Mouse (Mus musculus): ENCODE measurements around the gene Gm20509. TPM values are rescaled to one million over a fixed set of nuclear protein-coding genes. Genes with fewer than 3 reads are reported as not detected.

The Gm20509 gene
- polyA plus RNA-seq, 1 experiment from 2014 or later, result not detected

DNA sequence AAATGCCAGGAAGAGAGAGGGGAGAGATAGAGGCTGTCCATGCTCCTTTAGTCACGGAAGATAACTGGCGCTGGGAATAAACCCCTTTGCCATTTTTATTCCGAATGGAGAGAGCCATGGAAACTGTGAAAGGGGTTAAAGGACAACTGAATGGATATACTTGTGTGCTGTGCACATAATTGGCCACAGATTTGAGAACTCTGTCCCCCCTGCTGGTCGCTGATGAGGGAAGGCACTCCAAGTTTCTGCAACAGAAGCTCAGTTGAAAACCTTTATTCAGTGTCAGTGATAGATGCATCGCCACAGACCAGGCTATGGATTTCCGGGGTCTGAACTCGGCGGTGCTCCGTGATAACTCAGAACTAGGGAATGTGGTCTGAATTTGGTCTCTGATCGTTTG is 12.1 kb upstream of the Gm20509 start:
- no peaks in the 10 kb centered on the region for H3K27me3 ChIP-seq (ENCODE audit: control insufficient read depth, insufficient read depth, low read depth, low read length)

DNA sequence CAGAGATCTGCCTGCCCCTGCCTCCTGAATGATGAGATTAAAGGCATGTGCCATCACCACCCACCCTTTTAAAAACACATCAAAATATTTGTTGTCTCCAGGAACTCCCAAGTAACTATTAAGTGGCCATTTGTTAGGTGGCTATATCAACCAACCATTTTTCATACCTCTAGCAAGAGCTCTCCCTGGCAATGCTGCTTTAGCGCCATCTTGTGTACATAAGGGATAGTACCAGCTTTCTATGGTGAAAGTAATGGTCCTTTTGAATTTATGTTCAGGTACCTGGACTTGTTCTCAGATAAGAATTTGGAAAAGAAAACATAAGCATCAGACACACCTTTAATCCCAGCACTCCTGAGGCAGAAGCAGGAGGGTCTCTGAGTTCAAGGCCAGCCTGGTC is 10.5 kb upstream of the Gm20509 start:
- no peak for ATAC-seq (ENCODE audit: low read depth)
- H3K9me3 ChIP-seq (ENCODE audit: control insufficient read depth, low read length), result no peaks in the 10 kb centered on the region
- no peak overlapping the region for H3K27ac ChIP-seq (ENCODE audit: low read length)
- no peaks in the 10 kb centered on the region for H3K36me3 ChIP-seq (ENCODE audit: control insufficient read depth, insufficient read depth, low read length)
- WGBS, result 0% methylated on average over 1 of the region's 1 CpGs
- no peaks in the 10 kb centered on the region; the same call in 1 of the 2 replicates for H3K27me3 ChIP-seq (ENCODE audit: control insufficient read depth, insufficient read depth, low read depth, low read length)
- no peak overlapping the region for H3K9ac ChIP-seq (ENCODE audit: low read length)
- H3K4me1 ChIP-seq (replicated peaks; ENCODE audit: control insufficient read depth, insufficient read depth, low read length), result peaks cover 11% of the 10 kb centered on the region; the same call in 1 of the 2 replicates
- no peak overlapping the region for H3K4me3 ChIP-seq (ENCODE audit: low read length)
- H3K4me2 ChIP-seq (ENCODE audit: low read depth, low read length), result no peak overlapping the region

More for the DNA sequence above, 12.1 kb upstream of the Gm20509 start:
- Histone ChIP-seq H3K36me3 (ENCODE audit: control insufficient read depth, insufficient read depth, low read length) (no peaks in the 10 kb centered on the region), H3K9ac (ENCODE audit: low read length) (no peak overlapping the region), H3K4me2 (ENCODE audit: low read depth, low read length) (0 out of 2 replicates have a peak overlapping the region, but pooled peaks have one; percentile 31), H3K27ac (ENCODE audit: low read length) (peak overlapping the region; percentile 86), H3K4me1 (replicated peaks; ENCODE audit: control insufficient read depth, insufficient read depth, low read length) (peaks cover 11% of the 10 kb centered on the region; the same call in 1 of the 2 replicates), H3K9me3 (ENCODE audit: control insufficient read depth, low read length) (no peaks in the 10 kb centered on the region), H3K4me3 (ENCODE audit: low read length) (no peak overlapping the region)
- ATAC-seq (ENCODE audit: low read depth), result no peak
- WGBS, result 78% methylated on average over 10 of the region's 10 CpGs

- Histone ChIP-seq H3K4me2 (ENCODE audit: low read depth, low read length) (peak overlapping the region; percentile 36), H3K27me3 (ENCODE audit: control insufficient read depth, insufficient read depth, low read depth, low read length) (no peaks in the 10 kb centered on the region; the same call in 1 of the 2 replicates), H3K36me3 (ENCODE audit: control insufficient read depth, insufficient read depth, low read length) (no peaks in the 10 kb centered on the region), H3K9ac (ENCODE audit: low read length) (no peak overlapping the region), H3K4me1 (replicated peaks; ENCODE audit: control insufficient read depth, insufficient read depth, low read length) (peaks cover 4% of the 10 kb centered on the region; the same call in 1 of the 2 replicates), H3K27ac (ENCODE audit: low read length) (no peak overlapping the region), H3K9me3 (ENCODE audit: control insufficient read depth, low read length) (no peaks in the 10 kb centered on the region), H3K4me3 (ENCODE audit: low read length) (no peak overlapping the region)
- ATAC-seq (ENCODE audit: low read depth), result peak; percentile 77
- 13% methylated on average over 17 of the region's 17 CpGs for WGBS
Measured at GRCm38 (mm10) chr9:73094580-73094979, 7.7 kb upstream of the Gm20509 start.

DNA sequence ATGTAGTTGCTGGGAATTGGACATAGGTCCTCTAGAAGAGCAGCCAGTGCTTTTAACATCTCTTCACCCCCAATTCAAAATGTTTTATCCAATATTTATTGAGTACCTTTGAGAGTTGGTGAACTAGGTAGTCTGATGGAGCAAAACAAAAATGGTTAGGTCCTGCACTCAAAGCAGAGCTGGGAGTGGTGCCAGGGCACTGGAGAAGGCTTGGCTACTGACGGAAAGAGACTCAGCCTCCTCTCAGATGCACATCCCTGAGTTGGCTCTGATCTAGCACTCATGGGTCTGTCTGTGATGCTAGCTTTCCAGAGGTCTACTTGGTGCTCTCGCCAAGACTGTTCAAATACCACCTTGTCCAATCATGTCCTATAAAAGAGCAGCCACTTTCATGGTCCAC is 4.4 kb upstream of the Gm20509 start:
- H3K27ac ChIP-seq (ENCODE audit: low read length), result no peak overlapping the region
- H3K4me2 ChIP-seq (ENCODE audit: low read depth, low read length), result no peak overlapping the region
- ATAC-seq (ENCODE audit: low read depth), result no peak
- no peaks in the 10 kb centered on the region for H3K4me1 ChIP-seq (replicated peaks; ENCODE audit: control insufficient read depth, insufficient read depth, low read length)
- H3K9me3 ChIP-seq (ENCODE audit: control insufficient read depth, low read length), result no peaks in the 10 kb centered on the region
- H3K4me3 ChIP-seq (ENCODE audit: low read length), result no peak overlapping the region
- H3K27me3 ChIP-seq (ENCODE audit: control insufficient read depth, insufficient read depth, low read depth, low read length), result peaks cover 7% of the 10 kb centered on the region
- no peaks in the 10 kb centered on the region for H3K36me3 ChIP-seq (ENCODE audit: control insufficient read depth, insufficient read depth, low read length)
- WGBS, result 69% methylated on average over 2 of the region's 2 CpGs
- no peak overlapping the region for H3K9ac ChIP-seq (ENCODE audit: low read length)

DNA sequence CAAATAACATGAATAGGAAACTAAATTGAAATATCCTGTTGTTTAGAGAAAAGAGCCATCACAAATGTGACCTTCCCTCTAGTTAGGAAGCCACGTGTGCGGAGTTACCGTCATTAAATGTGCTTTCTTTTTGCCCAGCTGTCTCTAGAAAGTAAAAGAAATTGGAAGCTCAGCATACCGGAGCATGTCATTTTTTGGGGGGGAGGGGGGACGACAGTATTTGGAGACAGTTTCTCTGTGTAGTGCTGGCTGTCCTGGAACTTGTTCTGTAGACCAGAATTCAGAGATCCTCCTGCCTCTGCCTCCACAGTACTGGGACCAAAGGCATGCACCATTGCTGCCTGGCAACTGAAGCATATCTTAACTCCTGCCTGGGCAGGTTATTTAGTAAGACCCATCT is 734 bp upstream of the Gm20509 start, which contains the start of gene Khdc3:
Gene Khdc3, plus strand, starts transcription at position 301 of the 400 bp plus-strand sequence.
- no peak within 1 kb of the TSS for H3K27ac ChIP-seq (ENCODE audit: low read length)
- 86% methylated on average over 5 of the region's 5 CpGs for WGBS
- peaks cover 5% of the 10 kb centered on the region for H3K4me1 ChIP-seq (replicated peaks; ENCODE audit: control insufficient read depth, insufficient read depth, low read length)
- H3K9me3 ChIP-seq (ENCODE audit: control insufficient read depth, low read length), result no peaks in the 10 kb centered on the region
- H3K9ac ChIP-seq (ENCODE audit: low read length), result no peak within 1 kb of the TSS
- ATAC-seq (ENCODE audit: low read depth), result no peak
- no peak within 1 kb of the TSS for H3K4me2 ChIP-seq (ENCODE audit: low read depth, low read length)
- no peak within 1 kb of the TSS for H3K4me3 ChIP-seq (ENCODE audit: low read length)
- H3K36me3 ChIP-seq (ENCODE audit: control insufficient read depth, insufficient read depth, low read length), result no peaks in the 10 kb centered on the region
- peaks cover 20% of the 10 kb centered on the region for H3K27me3 ChIP-seq (ENCODE audit: control insufficient read depth, insufficient read depth, low read depth, low read length)

DNA sequence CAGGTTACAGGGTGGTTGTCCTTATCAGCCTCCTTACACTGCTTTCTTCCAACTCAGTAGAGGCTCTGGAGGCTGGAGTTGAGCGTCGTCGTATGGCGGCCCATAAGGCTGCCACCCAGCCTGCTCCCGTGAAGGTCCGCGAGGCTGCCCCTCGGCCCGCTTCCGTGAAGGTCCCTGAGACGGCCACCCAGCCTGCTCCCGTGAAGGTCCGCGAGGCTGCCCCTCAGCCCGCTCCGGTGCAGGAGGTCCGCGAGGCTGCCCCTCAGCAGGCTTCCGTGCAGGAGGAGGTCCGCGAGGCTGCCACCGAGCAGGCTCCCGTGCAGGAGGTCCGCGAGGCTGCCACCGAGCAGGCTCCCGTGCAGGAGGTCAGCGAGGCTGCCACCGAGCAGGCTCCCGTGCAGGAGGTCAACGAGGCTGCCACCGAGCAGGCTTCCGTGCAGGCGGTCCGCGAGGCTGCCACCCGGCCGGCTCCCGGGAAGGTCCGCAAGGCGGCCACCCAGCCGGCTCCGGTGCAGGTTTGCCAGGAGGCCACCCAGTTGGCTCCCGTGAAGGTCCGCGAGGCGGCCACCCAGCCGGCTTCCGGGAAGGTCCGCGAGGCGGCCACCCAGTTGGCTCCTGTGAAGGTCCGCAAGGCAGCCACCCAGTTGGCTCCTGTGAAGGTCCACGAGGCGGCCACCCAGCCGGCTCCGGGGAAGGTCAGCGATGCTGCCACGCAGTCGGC is 1.0 kb downstream of the Gm20509 start:
- H3K27ac ChIP-seq (ENCODE audit: low read length), result no peak overlapping the region
- H3K9ac ChIP-seq (ENCODE audit: low read length), result peak overlapping the region; percentile 67
- peak overlapping the region; percentile 49 for H3K4me3 ChIP-seq (ENCODE audit: low read length)
- peak; percentile 75 for ATAC-seq (ENCODE audit: low read depth)
- peak overlapping the region; percentile 94 for H3K4me2 ChIP-seq (ENCODE audit: low read depth, low read length)
- H3K27me3 ChIP-seq (ENCODE audit: control insufficient read depth, insufficient read depth, low read depth, low read length), result peaks cover 20% of the 10 kb centered on the region
- no peaks in the 10 kb centered on the region for H3K9me3 ChIP-seq (ENCODE audit: control insufficient read depth, low read length)
- H3K4me1 ChIP-seq (replicated peaks; ENCODE audit: control insufficient read depth, insufficient read depth, low read length), result peaks cover 5% of the 10 kb centered on the region
- H3K36me3 ChIP-seq (ENCODE audit: control insufficient read depth, insufficient read depth, low read length), result no peaks in the 10 kb centered on the region
- WGBS, result 4% methylated on average over 50 of the region's 60 CpGs

DNA sequence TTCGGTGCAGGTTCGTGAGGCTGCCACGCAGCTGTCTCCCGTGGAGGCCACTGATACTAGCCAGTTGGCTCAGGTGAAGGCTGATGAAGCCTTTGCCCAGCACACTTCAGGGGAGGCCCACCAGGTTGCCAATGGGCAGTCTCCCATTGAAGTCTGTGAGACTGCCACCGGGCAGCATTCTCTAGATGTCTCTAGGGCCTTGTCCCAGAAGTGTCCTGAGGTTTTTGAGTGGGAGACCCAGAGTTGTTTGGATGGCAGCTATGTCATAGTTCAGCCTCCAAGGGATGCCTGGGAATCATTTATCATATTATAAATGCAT is 1.6 kb downstream of the Gm20509 start:
- Histone ChIP-seq H3K36me3 (ENCODE audit: control insufficient read depth, insufficient read depth, low read length) (no peaks in the 10 kb centered on the region), H3K9me3 (ENCODE audit: control insufficient read depth, low read length) (no peaks in the 10 kb centered on the region), H3K4me2 (ENCODE audit: low read depth, low read length) (peak overlapping the region; percentile 94), H3K27ac (ENCODE audit: low read length) (no peak overlapping the region), H3K4me3 (ENCODE audit: low read length) (peak overlapping the region; percentile 49), H3K27me3 (ENCODE audit: control insufficient read depth, insufficient read depth, low read depth, low read length) (peaks cover 20% of the 10 kb centered on the region), H3K9ac (ENCODE audit: low read length) (peak overlapping the region; percentile 67), H3K4me1 (replicated peaks; ENCODE audit: control insufficient read depth, insufficient read depth, low read length) (peaks cover 5% of the 10 kb centered on the region)
- ATAC-seq (ENCODE audit: low read depth), result no peak; the same call in 1 of the 2 replicates
- 21% methylated on average over 5 of the region's 5 CpGs for WGBS

DNA sequence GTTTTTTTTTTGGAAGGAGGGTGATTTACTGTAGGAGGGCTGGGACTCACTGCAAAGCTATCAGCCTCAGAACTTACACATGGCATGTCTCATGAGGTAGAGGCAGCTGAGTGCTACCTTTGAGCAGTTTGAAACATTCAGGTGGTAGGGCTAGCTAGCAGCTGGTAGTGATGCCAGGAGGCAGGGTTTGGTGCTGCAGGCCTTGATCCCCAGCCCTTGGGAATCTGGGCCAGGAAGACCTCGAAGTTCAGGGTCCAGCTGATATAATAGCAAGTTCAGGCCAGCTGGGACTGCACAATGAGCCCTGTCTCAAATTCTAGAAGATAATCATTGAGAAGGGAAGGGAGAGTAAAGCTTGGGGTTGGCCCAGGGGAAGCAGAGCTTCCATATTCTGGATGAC is 2.9 kb downstream of the Gm20509 start:
- H3K36me3 ChIP-seq (ENCODE audit: control insufficient read depth, insufficient read depth, low read length), result no peaks in the 10 kb centered on the region
- ATAC-seq (ENCODE audit: low read depth), result no peak
- no peaks in the 10 kb centered on the region for H3K9me3 ChIP-seq (ENCODE audit: control insufficient read depth, low read length)
- 50% methylated on average over 1 of the region's 1 CpGs for WGBS
- H3K4me1 ChIP-seq (replicated peaks; ENCODE audit: control insufficient read depth, insufficient read depth, low read length), result peaks cover 5% of the 10 kb centered on the region
- no peak overlapping the region for H3K27ac ChIP-seq (ENCODE audit: low read length)
- H3K27me3 ChIP-seq (ENCODE audit: control insufficient read depth, insufficient read depth, low read depth, low read length), result peaks cover 20% of the 10 kb centered on the region
- H3K4me3 ChIP-seq (ENCODE audit: low read length), result no peak overlapping the region
- no peak overlapping the region for H3K4me2 ChIP-seq (ENCODE audit: low read depth, low read length)
- H3K9ac ChIP-seq (ENCODE audit: low read length), result no peak overlapping the region

DNA sequence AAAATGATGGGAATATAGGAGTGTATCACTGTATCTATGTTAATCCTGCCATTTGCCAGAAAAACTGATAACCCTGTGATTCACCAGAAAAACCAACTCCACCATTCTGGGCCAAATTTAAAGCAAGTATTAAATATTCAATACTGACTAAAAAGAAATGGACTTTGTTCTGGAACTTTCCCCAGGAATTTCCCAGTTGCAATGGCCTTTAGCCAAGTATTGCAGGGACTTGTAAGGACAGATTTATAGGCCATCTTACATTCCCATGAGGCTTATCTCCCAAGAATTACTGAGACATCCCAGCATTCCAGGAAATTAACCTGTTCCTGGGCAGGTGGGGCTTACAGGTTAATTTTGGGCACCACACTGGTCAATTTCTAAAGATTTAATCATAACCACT is 3.5 kb downstream of the Gm20509 start:
- peaks cover 20% of the 10 kb centered on the region for H3K27me3 ChIP-seq (ENCODE audit: control insufficient read depth, insufficient read depth, low read depth, low read length)

More for the DNA sequence above, 3.5 kb downstream of the Gm20509 start:
- Histone ChIP-seq H3K9me3 (ENCODE audit: control insufficient read depth, low read length) (no peaks in the 10 kb centered on the region), H3K36me3 (ENCODE audit: control insufficient read depth, insufficient read depth, low read length) (no peaks in the 10 kb centered on the region), H3K4me2 (ENCODE audit: low read depth, low read length) (no peak overlapping the region), H3K9ac (ENCODE audit: low read length) (no peak overlapping the region), H3K27ac (ENCODE audit: low read length) (no peak overlapping the region), H3K4me1 (replicated peaks; ENCODE audit: control insufficient read depth, insufficient read depth, low read length) (peaks cover 5% of the 10 kb centered on the region), H3K4me3 (ENCODE audit: low read length) (no peak overlapping the region)
- ATAC-seq (ENCODE audit: low read depth), result no peak

Measured in lung, embryonic 16.5 days (tissue).